Comparison of ENCODE assay signal across 23 mouse cellular contexts in the genomic region with DNA sequence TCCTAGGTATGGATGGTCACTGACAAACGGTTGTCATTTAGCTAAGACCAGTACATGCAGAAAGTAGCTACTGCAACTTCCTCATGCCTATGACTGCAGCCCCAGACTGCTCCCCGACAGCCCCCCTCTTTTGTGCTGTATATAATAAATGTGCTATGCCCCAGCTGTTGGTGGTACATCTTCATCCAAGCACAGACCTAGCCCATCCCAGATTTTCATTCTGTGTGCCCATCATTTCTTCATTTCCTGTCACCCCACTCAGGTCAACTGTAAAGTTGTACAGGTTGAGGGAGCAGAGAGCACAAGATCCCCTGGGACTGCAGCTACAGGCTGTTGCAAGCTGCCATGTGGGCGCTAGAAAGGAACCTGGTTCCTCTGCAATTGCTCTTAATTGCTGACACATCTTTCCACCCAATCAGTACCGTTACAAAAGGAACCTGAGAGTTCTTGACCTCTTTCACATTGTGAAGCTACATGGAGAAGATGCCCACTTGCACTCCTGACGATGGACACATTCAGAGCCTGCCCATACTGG. TPM values are rescaled to one million over a fixed set of nuclear protein-coding genes. Genes with fewer than 3 reads are reported as not detected.
DNase-seq lines count a peak whose midpoint lies in the region; ATAC-seq lines count a peak whose summit lies in the region.
"Had no signal": no experiment of that assay in that cellular context is flagged by ENCODE, and none has a peak within 500 bp of the region (broad histone marks: within the 10 kb centered on the region; RNA-seq: fewer than 3 reads in every experiment).

No protein-coding gene starts in this region.

- no peaks in the 10 kb centered on the region for H3K36me3 ChIP-seq in splenic B cell, adult 2 months (ENCODE audit: control insufficient read depth, insufficient read depth, low read length, poor library complexity, severe bottlenecking)
- H3K36me3 ChIP-seq: forebrain, embryonic 15.5 days; neural tube, embryonic 15.5 days had no signal

- H3K27me3 ChIP-seq in splenic B cell, adult 2 months (ENCODE audit: control insufficient read depth, insufficient read depth, low read length, poor library complexity, severe bottlenecking) = no peaks in the 10 kb centered on the region; the same call in 1 of the 2 replicates
- H3K27me3 ChIP-seq: forebrain, embryonic 15.5 days; heart, embryonic 13.5 days; kidney, embryonic 15.5 days; lung, embryonic 15.5 days; neural tube, embryonic 15.5 days had no signal

- peak; percentile 20 for ATAC-seq in granulocyte monocyte progenitor cell, adult 5-6 weeks (replicated peaks; ENCODE audit: poor library complexity, severe bottlenecking)
- no peak for ATAC-seq in activated CD4-positive, CD25-positive, alpha-beta regulatory T cell, adult 4 months
- ATAC-seq: CD4-positive, CD25-positive, alpha-beta regulatory T cell, adult 4 months; forebrain, embryonic 15.5 days; hindbrain, postnatal 0 days; intestine, postnatal 0 days had no signal

- DNase-seq in adrenal gland, postnatal 14 days = peak; percentile 15
- DNase-seq in adrenal gland, postnatal 25 days = no peak
- peak; percentile 77 for DNase-seq in splenic B cell, adult 2 months (ENCODE audit: low read depth, low spot score)
- peak; percentile 57 to 58 for DNase-seq in thymus, postnatal 36 days
- no peak for DNase-seq in embryo, embryonic 10 days (ENCODE audit: low spot score)
- DNase-seq in neural tube, embryonic 10.5 days (ENCODE audit: extremely low spot score, low spot score) = no peak
- DNase-seq: cerebellum, adult 2 months; cerebellum, postnatal 25 days; embryo, embryonic 11 days; gastrocnemius, postnatal 14 days; heart, adult 2 months; heart, postnatal 14 days; kidney, postnatal 4 days had no signal

RNA-seq across cellular contexts. Expression of a gene that starts 2.6 kb away (rescaled TPM):
- 42.1 and 47.9 TPM in 2 replicates for total RNA-seq in adrenal gland, postnatal 14 days (2021)
- 42.5 and 54.2 TPM in 2 replicates for total RNA-seq in adrenal gland, postnatal 25 days (2021)
- total RNA-seq in granulocyte monocyte progenitor cell, adult 5-6 weeks (2014; fragmentation: Nextera tagmentation) = 60.4 and 73.2 TPM in 2 replicates
- 65.1 and 74.2 TPM in 2 replicates for total RNA-seq in granulocyte monocyte progenitor cell, adult 5-6 weeks (2017)
- 10 to 100 TPM; 52.4 to 53.1 TPM for polyA plus RNA-seq in activated CD4-positive, CD25-positive, alpha-beta regulatory T cell, adult 4 months (2017; shearing (Covaris generic))

Comparison
In these comparisons a context has a peak if more than half of its experiments do, and no peak if none do; other contexts are left out.
1. DNase-seq: peak in adrenal gland, postnatal 14 days (single experiment), splenic B cell, adult 2 months (single experiment) and thymus, postnatal 36 days (2 of 2); none in adrenal gland, postnatal 25 days (single experiment), embryo, embryonic 10 days (single experiment) and neural tube, embryonic 10.5 days (single experiment).